Mouse (Mus musculus): ENCODE results near the gene Spag9.

Spag9 gene

DNA sequence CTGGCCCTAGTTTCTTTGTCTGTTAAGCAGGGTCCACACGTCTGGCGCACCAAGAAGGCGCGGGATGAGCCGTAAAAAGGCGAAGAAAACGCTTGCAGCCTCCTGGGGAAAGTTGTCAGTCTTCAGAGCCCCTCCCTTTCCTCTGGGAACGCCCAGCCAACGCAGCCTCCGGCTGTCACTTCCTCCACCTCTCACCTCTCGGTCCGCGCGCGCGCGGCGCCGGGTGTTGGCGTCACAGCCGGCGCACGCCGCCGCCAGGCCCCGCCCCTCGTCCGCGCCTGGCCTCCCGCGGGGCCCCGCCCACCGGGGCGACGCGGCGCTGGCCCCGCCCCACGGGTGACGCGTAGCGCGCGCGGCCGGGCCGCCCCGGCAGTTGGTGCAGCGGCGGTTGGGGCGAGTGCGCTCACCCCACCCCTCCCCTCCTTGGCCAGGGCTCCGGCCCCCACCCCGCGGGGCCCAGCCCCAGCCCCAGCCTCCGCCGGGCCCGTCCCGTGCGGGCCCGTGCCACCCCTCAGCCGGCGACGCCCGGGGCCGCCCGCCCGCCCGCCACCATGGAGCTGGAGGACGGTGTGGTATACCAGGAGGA is at the start of gene Spag9:
TSS of gene Spag9 (plus strand) at position 372 of the 586 bp plus-strand sequence.
- DNase-seq (ENCODE audit: low read depth, low spot score) = peak; percentile 98

DNA sequence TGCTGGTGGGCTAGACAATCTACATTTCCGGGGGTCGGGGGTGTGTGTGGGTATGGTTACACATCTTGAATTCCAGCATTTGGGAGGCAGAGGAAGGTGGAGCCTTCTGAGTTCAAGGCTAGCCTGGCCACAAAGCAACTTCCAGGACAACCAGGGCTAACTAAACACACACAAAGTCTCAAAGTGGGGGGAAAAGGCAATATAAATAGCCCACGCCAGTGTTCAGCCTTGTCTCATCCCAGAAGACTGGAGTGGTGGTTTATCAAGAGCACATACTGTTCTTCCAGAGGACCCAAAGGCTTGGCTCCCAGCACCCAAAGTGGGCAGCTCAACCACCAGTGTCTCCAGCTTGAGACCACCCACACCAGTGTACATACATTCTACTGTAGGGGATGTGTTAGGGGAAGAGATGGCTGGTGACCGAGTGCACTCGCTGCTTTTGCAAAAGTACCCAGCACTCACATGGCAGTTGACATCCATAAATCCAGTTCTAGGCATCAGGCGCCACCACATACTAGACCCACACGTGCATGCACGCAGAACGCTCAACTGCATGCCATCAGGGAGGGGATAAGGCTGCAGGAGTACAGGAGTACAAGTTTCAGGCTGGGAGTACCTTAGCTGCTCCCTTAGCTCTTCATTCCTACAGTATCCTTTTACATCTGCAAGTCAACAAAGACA is 46.9 kb upstream of the Spag9 start:
- no peak for DNase-seq (ENCODE audit: low read depth, low spot score)

DNA sequence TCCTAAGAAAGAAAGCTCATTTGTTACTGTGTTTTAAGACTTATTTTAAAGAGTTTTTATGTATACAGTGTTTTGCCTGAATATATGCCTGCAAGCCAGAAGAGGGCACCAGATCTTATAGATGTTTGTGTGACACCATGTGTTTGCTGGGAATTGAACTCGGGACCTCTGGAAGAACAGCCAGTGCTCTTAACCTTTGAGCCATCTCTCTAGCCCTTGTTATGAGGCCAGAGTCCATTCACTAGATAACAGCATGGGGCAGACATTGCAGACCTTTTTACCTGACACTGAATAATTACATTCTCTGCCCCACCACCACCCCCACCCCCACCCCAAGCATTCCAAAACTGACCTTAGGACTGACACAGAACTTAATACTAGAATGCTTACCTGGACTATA is 45.8 kb upstream of the Spag9 start:
- DNase-seq (ENCODE audit: low read depth, low spot score) = no peak

DNA sequence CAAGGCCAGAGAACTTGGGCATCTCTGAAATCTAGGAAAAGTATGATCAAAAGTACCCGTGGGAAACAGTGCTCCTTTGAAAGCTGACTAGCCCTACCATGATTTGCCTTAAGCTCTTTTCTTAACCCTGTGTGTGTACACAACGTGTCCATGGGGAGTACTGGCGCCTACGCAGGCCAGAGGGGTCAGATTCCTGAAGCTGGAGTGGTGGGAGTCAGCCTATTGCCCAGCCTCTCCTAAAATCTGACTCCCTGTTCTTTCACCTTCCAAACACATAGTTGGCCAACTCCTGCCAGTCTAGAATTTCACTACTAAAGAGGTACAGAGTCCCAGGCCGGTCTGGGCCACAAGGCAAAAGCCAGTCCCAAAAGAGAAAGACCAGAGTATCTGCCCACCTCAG is 43.5 kb upstream of the Spag9 start:
- no peak for DNase-seq (ENCODE audit: low read depth, low spot score)

DNA sequence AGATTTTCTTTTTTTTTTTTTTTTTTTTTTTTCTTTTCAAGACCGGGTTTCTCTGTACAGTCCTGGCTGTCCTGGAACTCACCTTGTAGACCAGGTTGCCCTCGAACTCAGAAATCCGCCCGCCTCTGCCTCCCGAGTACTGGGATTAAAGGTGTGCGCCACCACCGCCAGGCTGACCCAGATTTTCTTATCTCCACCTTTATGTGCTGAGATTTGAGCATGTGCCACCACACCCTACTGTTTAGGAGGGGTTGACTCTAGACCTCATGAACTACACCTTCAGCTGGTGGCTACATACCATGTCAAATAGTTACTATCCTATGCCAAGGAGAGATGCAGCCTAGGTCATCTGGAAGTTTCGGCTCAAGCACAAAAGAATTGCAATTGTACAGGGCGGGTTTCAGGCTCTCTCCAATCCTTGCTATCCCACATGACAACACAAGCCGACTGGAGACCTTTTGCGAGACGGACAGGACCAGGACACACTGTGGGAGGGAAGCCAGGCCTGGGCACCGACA is 41.1 kb upstream of the Spag9 start:
- DNase-seq (ENCODE audit: low read depth, low spot score) = peak; percentile 85

DNA sequence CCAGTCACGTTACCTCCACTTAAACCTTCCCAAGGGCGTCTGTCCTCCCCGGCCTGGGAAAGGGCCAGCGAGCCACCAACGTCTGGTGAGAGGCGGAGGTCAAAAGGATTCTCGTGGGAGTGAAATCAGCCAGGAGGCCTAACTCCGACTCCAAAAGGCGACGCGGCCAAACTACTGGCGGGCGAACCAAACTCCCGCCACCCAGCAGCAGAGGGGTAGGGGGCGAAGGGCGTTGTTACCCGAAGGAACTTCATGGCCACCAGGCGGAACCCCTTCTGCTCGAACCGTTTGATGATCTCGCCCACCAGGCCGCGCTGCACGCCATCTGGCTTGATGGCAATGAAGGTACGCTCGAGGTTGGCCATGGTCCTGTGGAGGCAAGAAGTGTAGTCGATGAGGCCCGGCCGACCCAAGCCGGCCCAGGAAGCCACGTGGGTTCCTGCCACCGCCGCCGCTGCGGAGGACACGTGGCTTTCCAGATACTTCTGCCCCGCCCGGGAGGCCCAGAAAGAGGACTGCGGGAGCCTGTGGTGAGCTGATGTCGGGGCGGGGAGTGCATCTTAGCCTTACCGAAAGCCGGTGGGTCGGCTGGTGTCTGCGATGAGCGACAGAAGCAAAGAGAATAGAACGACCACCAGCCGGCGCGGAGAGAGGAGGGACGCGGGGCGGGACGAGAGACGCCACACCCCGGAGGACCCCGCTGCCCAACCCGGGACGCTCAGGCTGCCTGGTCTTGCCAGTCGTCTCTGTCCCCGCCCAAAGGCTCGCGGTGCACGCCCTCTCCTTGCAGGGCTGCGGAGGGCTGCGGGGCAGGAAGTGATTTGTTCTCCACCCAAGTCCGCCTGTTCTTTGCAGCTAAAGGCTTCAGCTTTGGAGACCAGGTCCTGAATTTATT is 40.4 kb upstream of the Spag9 start:
- peak; percentile 89 for DNase-seq (ENCODE audit: low read depth, low spot score)

DNA sequence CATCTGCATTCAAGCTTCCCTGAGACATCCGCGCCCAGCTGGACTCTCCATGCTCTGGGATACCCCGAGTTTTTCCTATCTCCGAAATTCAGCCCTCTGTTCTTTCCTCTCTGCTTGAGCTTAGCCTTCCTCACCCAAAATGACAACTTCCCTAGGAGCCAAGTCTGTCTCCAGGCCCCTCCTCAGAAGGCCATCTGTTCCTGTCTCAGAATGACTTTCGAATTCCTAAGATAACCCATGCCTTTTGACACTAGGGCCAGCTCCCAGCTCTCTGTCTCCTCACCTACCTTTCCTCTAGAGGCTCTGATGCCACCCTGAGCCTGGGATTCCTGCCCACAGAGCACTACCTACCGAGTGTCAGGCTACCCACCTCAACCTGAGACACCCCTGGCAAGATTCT is 39.7 kb upstream of the Spag9 start, which contains the start of gene Nme2:
TSS of gene Nme2 (minus strand) at position 101 of the 400 bp plus-strand sequence.
- DNase-seq (ENCODE audit: low read depth, low spot score) = no peak

DNA sequence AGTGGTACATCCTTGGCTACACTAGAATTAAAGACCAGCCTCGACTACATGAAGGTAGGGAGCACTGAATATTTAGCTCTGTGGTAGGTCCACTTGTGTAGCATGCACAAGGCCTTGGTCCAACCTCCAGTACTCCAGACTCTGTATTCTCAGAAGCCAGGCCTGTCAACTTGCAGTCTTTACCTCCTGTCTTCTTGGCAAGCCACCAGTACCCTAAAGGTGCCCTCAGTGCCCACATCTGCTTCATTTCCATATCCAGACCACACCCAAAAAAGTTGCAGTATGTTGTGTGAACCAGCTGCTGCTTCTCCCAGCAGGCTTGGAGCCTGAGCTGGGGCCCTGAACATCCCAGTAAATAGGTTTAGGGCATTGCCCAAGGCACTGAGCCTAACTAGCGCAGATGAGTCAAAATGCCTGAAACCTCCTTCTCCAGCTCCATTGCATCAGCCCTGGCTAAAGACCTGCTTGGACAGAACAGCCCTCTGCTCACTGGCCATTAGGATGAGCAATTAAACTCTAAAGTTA is 38.8 kb upstream of the Spag9 start:
- no peak for DNase-seq (ENCODE audit: low read depth, low spot score)

DNA sequence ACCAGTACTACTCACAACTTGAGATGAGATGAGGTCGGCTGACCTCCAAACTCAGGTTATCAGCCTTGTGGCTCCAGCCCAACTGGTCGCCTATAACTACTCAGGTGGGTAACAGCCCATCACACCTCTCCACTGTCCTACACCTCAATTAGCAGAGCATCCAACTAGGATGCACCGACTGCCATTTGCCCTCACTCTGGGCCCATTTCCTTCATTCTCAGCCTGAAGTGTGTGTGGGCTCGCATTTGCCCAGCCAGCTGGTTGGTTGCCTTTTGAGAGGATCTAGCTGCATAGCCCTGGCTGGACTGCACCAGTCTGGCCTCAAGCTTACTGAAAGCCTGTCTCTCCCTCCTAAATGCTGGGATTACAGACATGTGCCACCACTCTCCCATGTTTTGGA is 38.1 kb upstream of the Spag9 start:
- no peak for DNase-seq (ENCODE audit: low read depth, low spot score)

DNA sequence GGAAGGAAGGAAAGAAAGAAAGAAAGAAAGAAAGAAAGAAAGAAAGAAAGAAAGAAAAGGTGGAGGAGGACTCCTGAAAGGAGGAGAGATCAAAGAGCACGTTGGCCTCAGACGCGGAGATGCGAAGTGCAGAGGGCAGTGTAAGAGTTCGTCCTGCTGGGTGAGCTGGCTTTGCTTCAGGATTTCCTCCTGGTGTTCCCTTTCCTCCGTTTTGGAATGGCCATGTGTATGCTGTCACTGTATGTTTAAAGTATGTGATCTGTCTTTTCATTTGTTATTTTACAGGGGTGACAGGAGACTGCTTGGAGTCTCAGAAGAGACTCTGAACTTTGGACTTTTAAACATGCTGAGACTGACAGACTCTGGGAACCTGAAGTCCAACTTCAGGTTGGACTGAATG is 34.4 kb upstream of the Spag9 start:
- no peak for DNase-seq (ENCODE audit: low read depth, low spot score)

DNA sequence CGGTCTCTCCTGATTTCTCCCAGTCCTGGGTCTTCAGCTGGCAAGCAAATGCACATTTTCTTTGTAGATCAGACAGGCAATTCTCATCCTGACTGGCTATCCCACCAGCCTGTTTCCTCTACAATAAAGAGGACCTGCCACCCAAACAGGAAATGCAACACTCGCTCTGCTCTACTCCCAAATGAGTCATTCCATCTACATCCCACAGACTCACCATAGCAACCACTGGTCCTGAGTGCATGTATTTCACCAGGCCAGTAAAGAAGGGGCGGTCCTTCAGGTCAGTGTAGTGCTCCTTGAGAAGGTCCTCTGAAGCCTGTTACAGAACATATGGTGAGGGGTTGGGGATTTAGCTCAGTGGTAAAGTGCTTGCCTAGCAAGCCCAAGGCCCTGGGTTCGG is 32.9 kb upstream of the Spag9 start:
- DNase-seq (ENCODE audit: low read depth, low spot score) = no peak

DNA sequence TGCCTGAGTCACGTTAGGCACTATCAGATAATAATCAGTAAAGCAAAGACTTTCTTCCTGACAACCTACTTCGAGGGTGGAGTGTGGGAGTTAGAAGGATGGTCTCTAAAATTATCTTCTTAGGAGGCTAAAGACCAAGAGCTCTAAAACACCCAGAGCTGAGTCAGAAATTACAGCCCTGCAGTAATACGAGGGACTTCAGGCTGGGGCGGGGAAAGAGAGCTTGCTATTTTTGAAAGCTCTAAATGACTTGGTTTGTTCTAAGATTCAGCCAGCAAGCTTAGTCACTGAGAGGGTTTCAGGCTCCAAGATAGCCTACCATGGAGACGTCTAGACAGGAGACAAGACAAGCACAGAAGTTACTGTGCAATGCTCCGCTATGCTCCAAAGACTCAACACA is 30.5 kb upstream of the Spag9 start:
- no peak for DNase-seq (ENCODE audit: low read depth, low spot score)

DNA sequence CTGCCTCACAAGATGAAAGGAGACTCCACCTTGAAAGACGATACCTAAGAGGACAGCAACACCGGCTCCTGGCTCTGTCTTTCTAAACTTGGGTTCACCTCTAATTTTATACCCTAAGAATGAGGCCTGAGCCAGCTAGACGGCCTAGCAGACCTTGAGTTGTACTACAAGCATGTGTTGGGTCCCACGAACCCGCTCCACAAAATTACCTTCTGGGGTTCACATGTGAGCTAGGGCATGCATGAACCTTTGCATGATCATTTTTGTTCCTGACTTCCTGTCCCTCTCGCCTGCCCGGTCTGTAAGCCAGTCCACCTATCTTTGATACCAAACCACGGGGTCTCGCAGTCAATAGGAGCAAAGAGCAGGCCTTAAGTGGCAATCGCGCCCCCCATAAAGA is 28.5 kb upstream of the Spag9 start:
- no peak for DNase-seq (ENCODE audit: low read depth, low spot score)

DNA sequence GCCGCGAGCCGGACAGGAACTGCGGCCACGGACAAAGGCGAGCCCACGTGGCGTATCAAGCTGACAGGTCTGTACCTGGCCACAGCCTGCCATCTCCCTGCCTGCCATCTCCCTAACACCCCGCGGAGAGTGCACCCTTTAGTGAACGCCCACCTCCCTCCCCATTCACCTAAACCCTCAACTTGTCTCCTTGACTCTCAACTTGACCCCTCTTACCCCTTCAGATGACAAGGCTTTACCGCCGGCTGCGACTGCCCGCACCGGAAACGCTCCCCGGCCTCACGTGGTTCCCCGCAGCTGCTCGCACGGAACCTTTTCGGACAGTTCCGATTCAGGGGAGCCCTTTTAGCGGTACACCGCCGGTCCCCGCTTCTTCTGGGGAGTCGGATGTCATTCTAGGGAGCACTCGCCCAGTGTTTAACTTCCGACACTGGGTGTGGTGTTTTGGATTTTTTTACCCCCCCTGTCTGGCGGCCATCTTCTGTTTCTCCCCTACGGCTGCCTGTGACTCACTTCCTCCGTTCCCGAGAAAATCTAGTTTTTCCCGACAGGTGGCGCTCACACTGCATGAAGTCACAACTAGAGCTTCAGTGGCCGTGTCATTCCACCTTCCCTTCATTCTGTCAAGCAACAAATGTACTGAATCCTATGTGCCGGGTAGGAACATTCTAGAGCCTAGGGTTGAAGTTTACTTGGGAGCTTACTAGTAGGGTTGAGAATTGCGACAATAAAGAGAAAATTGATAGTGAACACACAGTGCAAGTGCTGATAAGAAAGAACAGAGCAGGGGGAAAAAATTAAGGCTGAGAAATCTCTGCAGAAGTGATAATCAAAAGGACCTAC is 27.7 kb upstream of the Spag9 start, which contains the start of the genes Gm20390 and Nme1:
TSS of gene Gm20390 (minus strand) at position 289 of the 843 bp plus-strand sequence.
TSS of gene Nme1 (minus strand) at position 517 of the 843 bp plus-strand sequence.
- peak; percentile 99 for DNase-seq (ENCODE audit: low read depth, low spot score)

DNA sequence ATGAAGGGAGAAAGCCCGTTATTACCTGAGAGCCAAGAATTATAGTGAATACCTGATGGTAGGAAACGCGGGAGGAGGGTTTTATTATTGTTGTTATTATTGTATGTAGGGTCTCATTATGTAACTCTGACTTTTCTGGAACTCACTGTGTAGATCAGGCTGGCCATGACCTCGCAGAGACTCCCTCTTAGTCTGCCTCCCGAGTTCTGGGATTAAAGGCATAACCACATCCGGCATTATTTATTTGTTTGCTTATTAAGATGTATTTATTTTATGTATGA is 27.1 kb upstream of the Spag9 start:
- no peak for DNase-seq (ENCODE audit: low read depth, low spot score)

DNA sequence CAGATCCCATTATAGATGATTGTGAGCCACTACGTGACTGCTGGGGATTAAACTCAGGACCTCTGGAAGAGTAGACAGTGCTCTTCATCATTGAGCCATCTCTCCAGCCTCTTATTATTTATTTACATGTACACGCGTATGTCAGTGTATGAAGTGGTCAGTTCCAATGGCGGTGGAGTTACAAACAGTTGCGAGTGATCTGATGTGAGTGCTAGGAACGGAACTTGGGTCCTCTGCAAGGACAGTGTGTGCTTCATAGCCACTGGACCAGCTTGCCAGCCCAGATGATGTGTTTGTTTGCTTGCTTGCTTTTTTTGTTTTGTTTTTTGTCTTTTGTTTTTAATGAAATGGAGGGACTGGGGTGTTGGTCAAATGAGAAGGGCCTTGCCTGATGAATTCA is 26.7 kb upstream of the Spag9 start:
- no peak for DNase-seq (ENCODE audit: low read depth, low spot score)

DNA sequence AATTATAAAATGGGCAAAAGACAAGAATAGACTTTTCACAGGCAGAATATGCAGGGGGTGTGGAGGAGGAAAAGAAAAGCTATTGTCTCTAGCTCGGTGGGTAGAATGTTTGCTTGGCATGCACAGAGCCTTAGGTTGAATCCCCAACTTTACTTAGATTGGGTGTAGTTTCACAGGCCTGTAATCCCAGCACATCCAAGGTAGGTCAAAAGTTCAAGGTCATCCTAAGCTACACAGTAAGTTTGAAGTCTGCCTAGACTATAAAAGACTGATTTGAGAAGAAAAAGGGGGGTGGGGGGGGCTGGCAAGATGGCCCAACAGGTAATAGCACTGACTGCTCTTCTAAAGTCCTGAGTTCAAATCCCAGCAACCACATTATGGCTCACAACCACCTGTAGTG is 26.1 kb upstream of the Spag9 start:
- DNase-seq (ENCODE audit: low read depth, low spot score) = no peak

DNA sequence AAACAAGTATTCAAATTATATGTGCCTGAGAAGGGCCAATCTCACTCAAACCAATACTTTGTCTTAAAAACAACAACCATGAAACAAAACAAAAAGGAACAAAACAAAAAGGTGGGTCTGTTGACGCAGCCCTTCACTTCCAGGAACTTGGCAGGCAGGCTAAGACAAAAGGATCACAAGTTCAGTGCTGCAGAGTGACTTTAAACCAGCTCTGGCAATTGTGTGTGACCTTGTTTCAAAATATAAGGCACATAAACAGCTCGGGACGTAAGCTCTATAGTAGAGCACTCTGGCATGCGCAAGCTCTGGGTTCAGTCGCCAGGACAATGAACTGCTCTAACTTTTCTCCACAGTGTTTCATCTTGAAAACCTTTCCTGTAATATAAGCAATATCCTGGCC is 22.9 kb upstream of the Spag9 start:
- no peak for DNase-seq (ENCODE audit: low read depth, low spot score)

DNA sequence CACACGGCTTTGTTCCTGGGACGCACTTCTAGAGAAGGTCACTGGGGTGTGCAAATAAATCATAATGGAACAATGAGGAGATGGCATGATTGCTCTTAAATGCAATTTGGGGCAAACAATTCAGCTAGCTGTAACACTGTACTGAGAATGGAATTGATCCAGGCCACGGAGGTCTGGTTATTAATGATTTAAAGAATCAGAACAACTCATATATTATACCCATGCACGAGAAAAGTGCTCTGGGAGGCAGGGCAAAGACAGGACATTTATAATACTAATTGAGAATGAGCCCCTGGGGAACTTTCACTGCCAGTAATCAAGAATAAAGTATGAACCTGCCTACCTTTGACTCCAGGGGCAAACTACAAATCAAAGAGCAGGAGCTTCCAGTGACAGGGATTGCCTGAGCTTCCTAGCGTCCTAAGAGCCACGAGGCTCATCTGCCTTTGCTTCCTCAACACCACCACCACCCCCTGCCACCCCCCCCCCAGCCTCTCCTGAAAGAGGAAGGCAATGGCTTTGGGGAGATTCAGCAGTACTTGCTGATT is 16.3 kb upstream of the Spag9 start:
- no peak for DNase-seq (ENCODE audit: low read depth, low spot score)

DNA sequence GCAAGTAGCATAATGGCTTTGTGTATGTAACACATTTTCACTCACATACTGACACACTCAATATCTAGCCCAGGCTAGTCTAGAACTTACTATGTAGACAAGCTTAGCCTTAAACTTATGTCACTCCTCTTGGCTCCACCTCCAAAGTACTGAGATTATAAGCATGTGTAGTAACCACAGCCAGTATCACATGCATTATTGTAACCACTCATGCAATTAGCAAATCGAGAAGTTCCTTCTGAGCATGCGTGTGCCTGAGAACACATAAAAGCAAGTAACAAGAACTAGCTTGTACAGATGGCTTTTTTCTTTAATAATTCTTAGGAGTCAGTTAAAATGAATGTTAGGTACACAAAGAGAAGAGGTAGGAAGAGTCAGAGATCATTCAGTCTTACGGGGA is 11.3 kb upstream of the Spag9 start:
- DNase-seq (ENCODE audit: low read depth, low spot score) = no peak

DNA sequence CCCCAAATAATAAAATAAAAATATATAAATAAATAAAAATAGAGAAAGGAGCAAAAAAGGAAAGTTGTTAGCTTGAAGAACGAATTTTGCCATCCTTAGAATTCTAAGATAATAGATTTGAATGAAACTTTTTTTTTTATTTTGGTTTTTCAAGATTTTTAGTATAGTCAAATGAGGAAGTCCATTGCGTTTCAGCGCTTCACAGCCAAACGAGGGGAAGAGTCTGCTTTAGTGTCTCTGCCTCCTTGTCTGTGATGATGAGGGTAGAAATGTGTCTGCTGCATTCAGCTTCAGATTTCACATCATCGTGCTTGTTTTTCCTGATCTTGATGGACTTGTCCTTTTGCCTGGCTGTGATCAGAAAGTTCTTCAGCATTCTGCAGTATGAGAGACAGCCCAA is 10.6 kb upstream of the Spag9 start:
- no peak for DNase-seq (ENCODE audit: low read depth, low spot score)

All from skeletal muscle tissue, adult 2 months (tissue).